Mouse (Mus musculus) lung, postnatal 0 days (tissue): ENCODE measurements around the gene Bnipl.

Experiments used
- CTCF ChIP-seq: IDR thresholded peaks from 2 replicates; pipeline ENCODE4 v1.5.1; 2016; ENCODE audit warnings: antibody characterized with exemption, mild to moderate bottlenecking
- EP300 ChIP-seq: IDR thresholded peaks from 2 replicates; pipeline ENCODE4 v1.6.1; 2016; ENCODE audit warnings: antibody characterized with exemption, mild to moderate bottlenecking, control low read depth

DNA sequence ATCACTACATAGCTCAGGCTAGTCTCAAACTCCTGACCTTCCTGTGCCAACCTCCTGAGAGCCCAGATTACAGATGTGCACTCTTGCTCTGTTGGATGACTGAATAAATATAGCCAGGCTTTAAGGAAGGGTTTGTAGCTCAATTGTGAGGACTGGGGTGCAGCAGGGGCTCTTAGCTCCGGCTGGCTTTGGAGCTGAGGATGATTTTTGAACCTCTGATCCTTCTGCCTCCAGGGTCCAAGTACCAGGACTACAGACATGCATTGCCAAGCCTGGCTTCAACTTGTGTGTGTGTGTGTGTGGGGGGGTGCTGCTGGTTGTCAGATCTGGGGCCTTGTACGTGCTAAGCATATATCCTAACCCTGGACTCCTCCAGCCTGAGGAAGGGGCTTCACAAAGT lies 41.9 kb upstream of the Bnipl start:
- TF ChIP-seq CTCF (no peak), EP300 (no peak)
